In genomic region chr9:122572836-122573267, GRCm38 (mm10) we compare ENCODE assay signal across 7 mouse cellular contexts.
A peak's percentile ranks its signal among the peaks of the same experiment; 100 is the strongest.
DNase-seq lines count a peak whose midpoint lies in the region; ATAC-seq and TF ChIP-seq lines count a peak whose summit lies in the region.

No protein-coding gene starts in this region.

- no peak for TF ChIP-seq POLR2A in limb, embryonic 14.5 days (IDR thresholded peaks at IDR 0.05; ENCODE audit: borderline replicate concordance, extremely low read depth, insufficient read depth, insufficient read length)
- TF ChIP-seq POLR2A in small intestine, adult 2 months (IDR thresholded peaks at IDR 0.05; ENCODE audit: low read depth, low read length) = no peak

- H3K4me1 ChIP-seq in lung, embryonic 14.5 days (ENCODE audit: insufficient read depth) = 0 out of 2 replicates have a peak, but pooled peaks cover 3% of the 10 kb centered on the region
- peaks cover 36% of the 10 kb centered on the region for H3K4me1 ChIP-seq in forebrain, embryonic 13.5 days
- H3K4me1 ChIP-seq in limb, embryonic 14.5 days (ENCODE audit: control insufficient read depth, insufficient read depth, low read length) = peaks cover 10% of the 10 kb centered on the region
- H3K4me1 ChIP-seq in small intestine, adult 2 months (ENCODE audit: control insufficient read depth, insufficient read depth, insufficient read length, low read length) = peaks cover 10% of the 10 kb centered on the region

- peaks cover 67% of the 10 kb centered on the region for H3K27me3 ChIP-seq in lung, embryonic 14.5 days (ENCODE audit: insufficient read depth, low read length)
- H3K27me3 ChIP-seq in forebrain, embryonic 13.5 days = peaks cover 97% of the 10 kb centered on the region
- H3K27me3 ChIP-seq in limb, embryonic 14.5 days (ENCODE audit: control insufficient read depth, insufficient read depth, low read length) = peaks cover 68% of the 10 kb centered on the region
- peaks cover 46% of the 10 kb centered on the region for H3K27me3 ChIP-seq in small intestine, adult 2 months (ENCODE audit: control insufficient read depth, insufficient read depth, low read length)

- H3K4me2 ChIP-seq in lung, embryonic 14.5 days = peak overlapping the region; percentile 92
- peak overlapping the region; percentile 88 for H3K4me2 ChIP-seq in forebrain, embryonic 13.5 days
- H3K4me2 ChIP-seq in limb, embryonic 14.5 days (replicated peaks; ENCODE audit: low read depth, low read length, severe bottlenecking) = peak overlapping the region; percentile 91

- no peaks in the 10 kb centered on the region for H3K9me3 ChIP-seq in lung, embryonic 14.5 days (ENCODE audit: low read depth, low read length)
- H3K9me3 ChIP-seq in forebrain, embryonic 13.5 days (replicated peaks) = no peaks in the 10 kb centered on the region
- no peaks in the 10 kb centered on the region for H3K9me3 ChIP-seq in limb, embryonic 14.5 days (ENCODE audit: control insufficient read depth, low read length)

- H3K4me3 ChIP-seq in lung, embryonic 14.5 days (ENCODE audit: low read depth, low read length) = peak overlapping the region; percentile 49
- peak overlapping the region; percentile 58 for H3K4me3 ChIP-seq in forebrain, embryonic 13.5 days
- H3K4me3 ChIP-seq in limb, embryonic 14.5 days (replicated peaks; ENCODE audit: low read length) = peak overlapping the region; percentile 52
- peak overlapping the region; percentile 43 for H3K4me3 ChIP-seq in small intestine, adult 2 months (ENCODE audit: low read depth, low read length)

- 1% methylated on average over 13 of the region's 13 CpGs for WGBS in lung, embryonic 14.5 days
- WGBS in forebrain, embryonic 13.5 days = under 1% methylated on average over 13 of the region's 13 CpGs
- 1% methylated on average over 13 of the region's 13 CpGs for WGBS in limb, embryonic 14.5 days
- WGBS in small intestine, adult 2 months = 3% methylated on average over 13 of the region's 13 CpGs

- ATAC-seq in lung, embryonic 14.5 days (ENCODE audit: insufficient read depth) = no peak
- no peak for ATAC-seq in forebrain, embryonic 13.5 days
- ATAC-seq in limb, embryonic 14.5 days (ENCODE audit: low FRiP score, low read depth) = no peak

- no peaks in the 10 kb centered on the region for H3K36me3 ChIP-seq in lung, embryonic 14.5 days (ENCODE audit: insufficient read depth)
- no peaks in the 10 kb centered on the region for H3K36me3 ChIP-seq in forebrain, embryonic 13.5 days (ENCODE audit: poor library complexity, severe bottlenecking)
- no peaks in the 10 kb centered on the region for H3K36me3 ChIP-seq in limb, embryonic 14.5 days (ENCODE audit: control insufficient read depth, insufficient read depth, low read length)
- H3K36me3 ChIP-seq in small intestine, adult 2 months (ENCODE audit: control insufficient read depth, insufficient read depth, low read length) = no peaks in the 10 kb centered on the region

- no peak overlapping the region for H3K9ac ChIP-seq in lung, embryonic 14.5 days
- peak overlapping the region; percentile 69 for H3K9ac ChIP-seq in forebrain, embryonic 13.5 days
- H3K9ac ChIP-seq in limb, embryonic 14.5 days (ENCODE audit: low read depth, low read length, severe bottlenecking) = peak overlapping the region; percentile 50

- TF ChIP-seq CTCF in lung, embryonic 14.5 days (IDR thresholded peaks at IDR 0.05; ENCODE audit: low read depth) = no peak
- TF ChIP-seq CTCF in small intestine, adult 2 months (IDR thresholded peaks at IDR 0.05; ENCODE audit: extremely low read depth, insufficient read length, insufficient replicate concordance, low read depth, low read length) = no peak

- peak; percentile 7 for DNase-seq in lung, embryonic 14.5 days
- DNase-seq in lung, postnatal 14 days = no peak
- DNase-seq in limb, embryonic 14.5 days (ENCODE audit: low spot score) = no peak
- DNase-seq in MN1 (ENCODE audit: low spot score) = no peak
- DNase-seq in cerebellum, postnatal 25 days = no peak

- H3K27ac ChIP-seq in lung, embryonic 14.5 days (ENCODE audit: low read depth) = no peak overlapping the region
- H3K27ac ChIP-seq in forebrain, embryonic 13.5 days = no peak overlapping the region
- H3K27ac ChIP-seq in limb, embryonic 14.5 days (replicated peaks; ENCODE audit: low read depth, low read length) = no peak overlapping the region
- H3K27ac ChIP-seq in small intestine, adult 2 months (ENCODE audit: insufficient read depth, low read depth, low read length) = no peak overlapping the region
